ENCODE assay signal across 8 mouse cellular contexts in the genomic region with DNA sequence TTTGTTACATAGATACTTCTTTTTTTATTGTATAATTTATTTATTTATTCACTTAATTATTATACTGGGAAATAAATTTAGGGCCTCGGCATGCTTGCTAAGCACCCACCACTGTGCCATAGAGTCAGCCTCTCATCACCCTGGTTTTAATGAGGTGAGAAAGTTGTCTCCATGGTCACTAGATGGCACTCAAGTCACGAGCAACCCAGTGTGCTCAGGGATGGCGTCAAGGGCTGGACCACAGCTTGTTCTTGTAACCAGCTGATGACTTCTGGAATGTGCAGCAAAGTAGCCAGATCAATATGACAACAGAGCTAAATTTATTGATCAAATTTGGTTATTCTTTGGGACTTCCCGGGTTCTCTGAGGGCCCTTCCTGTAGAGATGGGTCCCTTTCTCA.
DNase-seq lines count a peak whose midpoint lies in the region; ATAC-seq and TF ChIP-seq lines count a peak whose summit lies in the region.

No protein-coding gene starts in this region.

- H3K9ac ChIP-seq in liver, adult 2 months (ENCODE audit: low read depth, low read length) = no peak overlapping the region
- no peak overlapping the region for H3K9ac ChIP-seq in midbrain, embryonic 14.5 days (replicated peaks; ENCODE audit: low read length)

- peak; percentile 57 for ATAC-seq in midbrain, embryonic 14.5 days (ENCODE audit: low FRiP score, low TSS enrichment)
- no peak for ATAC-seq in activated CD4-positive, CD25-positive, alpha-beta regulatory T cell, adult 4 months

- H3K4me3 ChIP-seq in liver, adult 2 months (ENCODE audit: insufficient read depth, low read depth, low read length) = no peak overlapping the region
- H3K4me3 ChIP-seq in embryonic fibroblast, embryonic 13.5 days (ENCODE audit: insufficient read depth, low read length) = no peak overlapping the region
- H3K4me3 ChIP-seq in midbrain, embryonic 14.5 days (replicated peaks; ENCODE audit: low read depth, low read length) = no peak overlapping the region

- peak; percentile 79 for TF ChIP-seq CTCF in liver, adult 2 months (IDR thresholded peaks at IDR 0.05; ENCODE audit: low read depth, low read length)
- peak; percentile 90; the same call in 1 of the 2 replicates for TF ChIP-seq CTCF in embryonic fibroblast, embryonic 13.5 days (IDR thresholded peaks at IDR 0.05; ENCODE audit: borderline replicate concordance, insufficient read depth, low read length)

- H3K9me3 ChIP-seq in midbrain, embryonic 14.5 days (ENCODE audit: control insufficient read depth, low read length) = no peaks in the 10 kb centered on the region

- H3K79me2 ChIP-seq in liver, adult 2 months (ENCODE audit: control insufficient read depth, insufficient read depth, low read length) = no peaks in the 10 kb centered on the region

- H3K27ac ChIP-seq in liver, adult 2 months (replicated peaks; ENCODE audit: insufficient read depth, low read depth, low read length) = no peak overlapping the region
- no peak overlapping the region for H3K27ac ChIP-seq in embryonic fibroblast, embryonic 13.5 days (ENCODE audit: insufficient read depth, low read length)
- no peak overlapping the region for H3K27ac ChIP-seq in midbrain, embryonic 14.5 days (replicated peaks; ENCODE audit: low read depth, low read length)

- 27% methylated on average over 4 of the region's 4 CpGs for WGBS in liver, adult 2 months
- 26% methylated on average over 4 of the region's 4 CpGs for WGBS in midbrain, embryonic 14.5 days

- no peaks in the 10 kb centered on the region for H3K36me3 ChIP-seq in liver, adult 2 months (ENCODE audit: control insufficient read depth, insufficient read depth, low read length)
- no peaks in the 10 kb centered on the region for H3K36me3 ChIP-seq in midbrain, embryonic 14.5 days (ENCODE audit: control insufficient read depth, insufficient read depth, low read length)

- no peaks in the 10 kb centered on the region for H3K4me1 ChIP-seq in liver, adult 2 months (ENCODE audit: control insufficient read depth, insufficient read depth, low read length)
- no peaks in the 10 kb centered on the region for H3K4me1 ChIP-seq in embryonic fibroblast, embryonic 13.5 days (ENCODE audit: control insufficient read depth, insufficient read depth, low read length)
- no peaks in the 10 kb centered on the region for H3K4me1 ChIP-seq in midbrain, embryonic 14.5 days (ENCODE audit: control insufficient read depth, insufficient read depth, low read length)

- no peaks in the 10 kb centered on the region for H3K27me3 ChIP-seq in liver, adult 2 months (ENCODE audit: control insufficient read depth, insufficient read depth, low read length)
- H3K27me3 ChIP-seq in midbrain, embryonic 14.5 days (ENCODE audit: control insufficient read depth, insufficient read depth, low read length) = no peaks in the 10 kb centered on the region

- DNase-seq in liver, adult 2 months (ENCODE audit: extremely low read depth, low read depth, low spot score) = peak; percentile 57
- no peak for DNase-seq in liver
- peak; percentile 82 for DNase-seq in brain, adult 2 months (ENCODE audit: low read depth, low spot score)
- DNase-seq in kidney, postnatal 4 days = peak; percentile 57 to 67
- DNase-seq in midbrain, embryonic 14.5 days = peak; percentile 88
- peak; percentile 40 for DNase-seq in thymus, postnatal 25 days

- H3K4me2 ChIP-seq in midbrain, embryonic 14.5 days (ENCODE audit: low read length) = no peak overlapping the region

- no peak for TF ChIP-seq POLR2A in liver, adult 2 months (IDR thresholded peaks at IDR 0.05; ENCODE audit: extremely low read depth, insufficient read depth, low read length)
- TF ChIP-seq POLR2A in embryonic fibroblast, embryonic 13.5 days (IDR thresholded peaks at IDR 0.05; ENCODE audit: low read depth, low read length) = no peak
